Mouse (Mus musculus) left cerebral cortex, postnatal 10 days (tissue): ENCODE measurements around the gene Ttll5. TPM values are rescaled to one million over a fixed set of nuclear protein-coding genes. Genes with fewer than 3 reads are reported as not detected.

ENCODE experiments used
- DNase-seq, 2 experiments: peaks; one replicate each; pipeline ENCODE4 v3.0.0; 2021 to 2022; ENCODE audit warnings: low spot score in 2 of 2, mixed read lengths in 1 of 2; ENCODE audit errors: extremely low spot score in 1 of 2
- intact Hi-C: fragments of 180-260 bp; cut with DNase I; formaldehyde crosslinking; loops from one replicate; pipeline ENCODE4 v1.15.1; 2025
- total RNA-seq, 2 experiments: library from RNA; stranded (reverse); gene quantifications; 2 replicates each; pipeline ENCODE4 v1.2.3; 2021

Ttll5 gene
- total RNA-seq, 2 experiments from 2014 or later, result 29.7 to 38.6 TPM

DNA sequence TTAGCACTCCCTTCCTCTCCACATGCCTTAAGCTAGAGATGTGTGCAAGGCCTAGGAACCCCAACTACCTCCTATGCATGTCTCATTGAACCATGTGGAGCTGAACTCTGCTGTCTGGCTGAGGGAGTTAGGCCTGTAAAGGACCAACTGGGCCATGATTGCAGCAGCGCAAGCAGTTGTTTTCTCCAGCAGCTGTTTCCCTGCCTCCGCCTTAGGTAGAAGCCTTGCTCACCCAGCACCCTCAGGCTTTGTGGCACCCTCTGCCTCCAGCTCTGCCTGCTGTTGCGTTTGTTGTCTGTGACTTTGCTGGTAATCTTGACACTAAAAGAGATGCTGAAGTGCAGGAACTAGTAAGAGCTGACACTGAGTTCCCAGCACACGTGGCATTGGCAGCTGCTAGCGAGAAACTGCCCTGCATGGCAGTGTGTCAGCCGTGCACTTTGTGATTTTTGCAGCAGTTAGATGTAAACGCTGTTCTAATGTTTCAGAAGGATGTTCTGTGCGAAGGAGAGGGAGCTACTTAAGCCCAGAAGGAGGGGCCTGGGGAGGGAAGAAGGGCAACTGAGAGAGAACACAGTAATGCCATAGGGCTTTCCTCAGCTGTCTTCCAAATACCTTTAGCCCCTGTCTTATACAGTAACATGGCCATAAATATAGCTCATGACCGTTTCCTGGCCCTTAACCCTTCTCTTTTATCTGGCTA, 198.0 kb downstream of the Ttll5 start:
- intact Hi-C loops, result loop anchor here (5.0 kb wide), 1 partner anchor 55 kb away; the partner anchor contains the start of gene Tgfb3
- no peak for DNase-seq

DNA sequence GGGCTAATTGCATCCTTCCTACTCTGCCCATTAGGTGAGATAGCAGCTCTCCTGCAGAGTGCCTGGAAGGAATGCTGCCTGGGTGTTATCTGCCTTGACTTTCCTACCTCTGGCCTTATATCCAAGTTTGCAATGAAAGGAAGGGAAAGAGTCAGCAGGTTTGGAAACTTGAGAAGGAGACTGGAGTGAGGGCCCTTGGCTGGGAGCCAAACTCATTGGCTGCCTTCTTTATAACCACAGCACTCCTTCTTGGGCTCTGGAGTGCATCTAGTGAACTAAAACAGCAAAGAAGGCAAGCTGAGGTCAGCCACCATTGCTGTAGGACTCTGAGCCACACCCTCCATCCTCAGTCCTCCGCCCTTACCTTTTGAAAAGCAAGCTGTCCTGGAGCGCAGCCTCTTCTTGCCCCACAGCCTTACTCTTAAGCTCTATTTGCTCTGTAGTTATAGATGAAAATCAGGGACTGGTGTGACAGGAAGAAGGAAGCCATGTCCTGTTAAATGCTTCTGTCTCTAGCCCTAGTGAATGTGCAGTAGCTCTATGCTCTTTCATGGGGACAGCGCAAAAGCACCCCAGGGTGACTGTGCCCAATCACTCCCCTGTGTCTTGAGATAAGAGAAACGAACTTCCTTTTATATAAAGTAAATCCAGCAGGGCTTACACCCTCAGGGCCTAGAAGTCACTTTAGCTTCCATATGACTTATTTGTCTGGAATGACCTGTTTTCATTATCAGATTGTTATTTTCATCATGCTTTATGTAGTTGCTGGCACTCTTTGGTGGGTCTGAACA, 198.8 kb downstream of the Ttll5 start:
- intact Hi-C loops, result loop anchor here (5.0 kb wide), 1 partner anchor 54 kb away; the partner anchor contains the start of gene Tgfb3
- peak in 1 of 2 experiments; percentile 51 for DNase-seq

DNA sequence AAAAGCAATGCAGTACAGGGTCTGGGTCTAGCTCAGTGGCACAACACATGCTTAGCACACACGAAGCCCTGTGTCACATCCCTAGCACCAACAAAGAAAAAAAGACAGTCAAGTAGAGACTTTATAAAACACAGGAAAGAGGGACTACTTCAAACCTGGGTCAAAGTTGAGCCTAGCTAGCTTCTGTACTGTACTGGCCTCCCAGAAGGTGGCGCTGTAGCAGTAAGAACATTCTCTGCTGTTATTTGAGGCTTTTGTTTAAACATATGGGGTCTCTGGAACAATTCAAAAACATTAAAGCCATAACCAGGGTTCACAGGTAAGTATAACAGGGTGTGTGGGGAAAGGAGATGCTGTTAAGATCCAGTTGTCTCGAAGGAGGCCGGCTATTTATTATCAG, 200.0 kb downstream of the Ttll5 start:
- peak in 1 of 2 experiments; percentile 47 for DNase-seq
- intact Hi-C loops, result loop anchor here (5.0 kb wide), 1 partner anchor 53 kb away; the partner anchor contains the start of gene Tgfb3

DNA sequence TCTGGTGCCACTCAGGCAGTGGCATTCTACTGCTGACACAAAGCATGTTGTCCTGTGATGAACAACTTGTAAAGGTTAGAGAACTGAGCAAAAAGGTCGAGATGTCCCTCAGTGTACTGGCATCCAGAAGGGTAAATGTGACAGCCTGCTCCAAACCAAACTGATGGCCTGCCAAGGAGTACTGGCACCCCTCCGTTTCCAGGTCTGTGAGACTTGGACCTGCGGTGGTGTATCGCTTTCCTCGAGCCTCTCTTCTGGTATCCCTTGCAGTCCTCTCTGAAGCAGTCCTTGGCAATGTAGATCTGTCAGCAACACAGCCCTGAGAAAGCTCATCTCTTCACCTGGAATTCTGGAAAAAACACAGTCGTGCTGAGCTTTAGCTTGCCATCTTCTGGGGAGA, 201.0 kb downstream of the Ttll5 start:
- DNase-seq, result no peak
- intact Hi-C loops, result no loop called here

DNA sequence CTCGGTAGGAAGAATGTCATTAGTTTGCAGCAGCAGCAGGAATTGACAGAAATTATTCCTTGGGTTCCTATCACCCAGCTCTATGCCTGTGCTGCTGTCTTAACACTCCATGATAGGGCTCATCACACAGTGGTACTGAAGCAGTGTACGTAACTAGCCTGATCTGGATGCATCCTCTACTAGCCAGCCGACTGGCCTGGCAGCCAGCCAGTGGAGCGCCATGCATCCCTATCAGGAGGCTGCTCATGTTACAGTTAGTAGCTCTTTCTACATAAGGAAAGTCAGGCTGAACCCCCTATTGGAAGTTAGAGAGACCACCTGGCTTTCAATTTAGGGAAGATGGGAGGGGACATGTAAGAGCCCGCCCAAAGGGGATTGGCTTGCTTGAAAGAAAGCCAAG, 202.5 kb downstream of the Ttll5 start:
- intact Hi-C loops, result no loop called here
- DNase-seq, result peak in 1 of 2 experiments; percentile 38

DNA sequence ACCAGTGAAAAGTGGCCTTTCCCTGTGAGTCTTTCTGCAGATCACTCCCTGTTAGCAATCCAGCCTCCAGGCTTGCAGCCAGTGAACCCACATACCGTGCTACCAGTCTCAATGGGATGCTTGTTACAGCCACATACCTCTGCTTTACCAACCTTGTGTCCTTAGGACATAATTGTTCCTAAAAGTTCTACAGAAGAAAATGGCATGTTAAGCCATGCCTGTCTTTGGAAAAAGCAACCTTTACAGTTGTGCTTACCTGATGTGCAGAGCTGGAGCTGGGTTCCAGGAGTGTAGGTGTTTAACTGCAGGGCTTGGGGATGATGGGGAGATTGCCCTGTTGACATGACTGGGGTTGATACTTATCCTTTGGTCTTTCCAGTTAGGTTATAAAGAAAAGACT, 203.3 kb downstream of the Ttll5 start:
- no peak for DNase-seq
- intact Hi-C loops, result no loop called here

DNA sequence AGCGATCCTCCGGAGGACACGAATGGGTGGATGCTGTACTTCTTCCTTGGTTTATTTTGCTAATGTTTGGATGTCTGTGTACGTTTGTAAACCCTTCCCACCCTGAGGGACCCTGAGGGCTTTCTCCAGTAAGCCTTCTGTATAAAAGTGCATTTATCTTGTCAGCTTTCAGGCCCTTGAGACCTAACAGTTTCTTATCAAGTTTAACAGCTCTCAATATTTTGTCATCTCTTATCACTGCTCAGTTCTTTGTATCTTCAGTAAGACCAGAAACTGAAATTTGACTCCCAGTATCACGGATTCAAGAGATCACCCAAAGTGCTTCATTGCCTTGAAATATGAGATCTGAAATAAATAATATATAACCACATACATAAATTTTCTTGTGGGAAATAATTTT, 206.5 kb downstream of the Ttll5 start:
- DNase-seq, result no peak
- intact Hi-C loops, result no loop called here

DNA sequence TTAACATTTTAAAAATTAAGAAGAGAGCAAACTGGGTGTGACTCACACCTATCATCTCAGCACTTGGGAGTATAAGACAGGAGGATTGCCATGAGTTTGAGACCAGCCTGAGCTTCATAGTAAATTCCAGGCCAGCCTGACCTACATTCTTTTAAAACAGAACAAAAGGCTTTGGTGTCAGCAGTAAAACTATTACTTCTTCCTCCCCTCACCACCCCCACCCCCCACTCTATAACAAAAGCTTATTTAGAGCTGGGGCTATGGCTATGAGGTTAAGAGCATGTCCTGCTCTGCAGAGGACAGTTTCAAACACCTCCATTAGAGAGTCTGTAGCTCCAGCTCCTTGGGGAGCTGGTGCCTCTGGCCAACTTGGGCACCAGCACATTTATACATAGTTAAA, 211.1 kb downstream of the Ttll5 start:
- no peak for DNase-seq
- intact Hi-C loops, result no loop called here

DNA sequence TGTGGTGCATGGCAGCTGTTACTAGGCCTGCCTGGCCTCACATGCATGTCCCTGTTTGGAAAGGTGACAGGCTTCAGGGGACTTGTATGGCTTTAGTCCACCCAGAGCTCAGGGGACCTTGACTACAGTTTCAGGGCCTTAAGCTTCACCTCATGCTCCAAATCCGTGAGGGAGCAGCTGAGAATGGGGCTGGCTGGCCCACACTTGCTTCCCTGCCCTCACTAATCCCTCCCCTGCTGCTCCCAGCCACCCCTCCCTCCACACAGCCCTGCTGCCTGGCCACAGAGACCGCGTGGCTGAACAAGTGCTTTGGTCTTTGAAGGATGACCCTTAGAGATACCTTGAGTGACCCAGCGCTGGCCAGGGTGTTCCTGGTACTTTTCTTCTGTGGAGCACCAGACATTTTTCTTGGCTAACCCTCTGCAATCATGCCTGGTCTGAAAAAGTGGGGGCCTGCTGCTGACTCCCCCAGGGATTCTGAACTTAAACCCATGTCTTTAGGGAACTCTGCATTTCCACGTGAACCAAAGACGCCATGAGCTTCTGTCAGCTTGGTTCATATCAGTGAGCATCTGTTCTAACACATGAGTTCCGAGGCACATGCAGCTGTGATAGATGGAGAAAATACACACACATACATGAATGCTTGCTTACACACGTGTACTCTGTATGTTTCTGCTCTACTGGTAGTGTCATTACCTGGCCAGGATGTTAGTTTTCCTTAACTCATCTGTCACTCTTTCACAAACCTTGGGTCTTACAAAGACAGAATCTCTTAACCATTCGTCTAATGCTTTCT, 212.1 kb downstream of the Ttll5 start:
- intact Hi-C loops, result no loop called here

DNA sequence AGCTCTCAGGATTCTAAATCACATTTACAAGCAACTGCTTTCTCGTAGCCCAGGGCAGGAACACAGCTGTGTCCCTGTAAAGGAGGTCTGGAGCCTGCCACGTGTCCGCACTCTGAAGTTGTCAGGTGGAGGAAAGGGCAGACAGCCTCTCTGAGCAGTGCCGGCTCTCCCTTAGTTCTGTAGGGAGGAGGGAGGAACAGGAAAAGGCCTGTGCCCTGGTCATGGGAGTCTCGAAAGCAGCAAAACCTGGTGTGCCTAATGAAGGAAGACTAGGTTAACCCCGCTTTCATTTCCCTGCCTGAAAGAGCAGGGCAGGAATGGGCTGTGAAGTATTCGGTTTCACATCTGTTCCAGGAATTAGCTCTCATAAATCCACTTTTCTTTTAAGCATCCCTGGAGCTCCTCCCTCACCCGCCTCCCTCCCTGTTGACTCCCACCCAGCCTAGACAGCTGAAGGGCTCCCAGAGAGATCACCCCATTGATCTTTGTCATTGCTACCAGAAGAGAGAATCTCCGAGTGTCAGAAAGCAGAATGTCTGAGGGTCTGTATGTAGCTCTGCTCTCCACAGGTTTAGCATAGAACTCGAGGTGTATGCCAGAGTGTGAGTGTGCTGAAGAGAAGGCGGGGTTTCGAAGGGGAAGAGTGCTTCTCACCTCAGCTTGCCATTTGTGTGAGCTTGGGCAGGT, 212.9 kb downstream of the Ttll5 start:
- intact Hi-C loops, result no loop called here
- no peak for DNase-seq

More for the DNA sequence above, 212.1 kb downstream of the Ttll5 start:
- no peak for DNase-seq

DNA sequence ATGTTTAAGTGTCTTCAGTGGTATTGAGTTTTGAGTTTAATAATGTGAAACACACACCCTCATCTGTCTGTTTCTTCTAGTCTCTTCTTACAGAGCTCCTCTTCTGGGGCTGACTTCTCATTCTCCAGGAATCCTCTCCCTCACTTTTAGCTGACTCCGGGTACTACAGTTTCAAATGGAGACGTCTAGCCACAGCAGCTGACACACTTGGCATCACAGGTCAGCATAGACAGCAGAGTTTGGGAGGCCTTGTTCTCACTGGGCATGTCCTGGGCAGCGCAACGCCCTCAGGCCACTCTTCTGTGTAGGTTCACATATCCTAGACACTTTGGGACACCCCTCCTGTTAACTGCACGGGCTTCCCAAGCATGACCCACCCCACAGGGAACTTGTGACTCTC, 214.6 kb downstream of the Ttll5 start:
- intact Hi-C loops, result no loop called here
- DNase-seq, result no peak

DNA sequence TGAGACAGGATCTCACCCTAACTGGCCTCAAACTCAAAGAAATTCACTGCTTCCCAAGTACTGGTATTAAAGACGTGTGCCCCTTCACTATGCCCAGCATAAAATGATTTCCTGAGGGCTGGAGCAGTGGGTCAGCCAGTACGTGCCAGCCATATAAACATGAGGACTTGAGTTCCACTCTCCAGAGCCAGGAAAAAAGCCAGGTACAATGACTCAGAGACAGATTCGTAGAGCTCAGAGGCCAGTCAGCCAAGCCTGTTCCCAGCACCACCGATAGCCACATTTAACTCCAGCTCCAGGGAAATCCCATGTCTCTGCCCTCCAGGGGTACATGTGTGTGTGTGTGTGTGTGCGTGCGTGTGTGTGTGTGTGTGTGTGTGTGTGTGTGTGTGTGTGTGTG, 215.3 kb downstream of the Ttll5 start:
- DNase-seq, result no peak
- intact Hi-C loops, result no loop called here

DNA sequence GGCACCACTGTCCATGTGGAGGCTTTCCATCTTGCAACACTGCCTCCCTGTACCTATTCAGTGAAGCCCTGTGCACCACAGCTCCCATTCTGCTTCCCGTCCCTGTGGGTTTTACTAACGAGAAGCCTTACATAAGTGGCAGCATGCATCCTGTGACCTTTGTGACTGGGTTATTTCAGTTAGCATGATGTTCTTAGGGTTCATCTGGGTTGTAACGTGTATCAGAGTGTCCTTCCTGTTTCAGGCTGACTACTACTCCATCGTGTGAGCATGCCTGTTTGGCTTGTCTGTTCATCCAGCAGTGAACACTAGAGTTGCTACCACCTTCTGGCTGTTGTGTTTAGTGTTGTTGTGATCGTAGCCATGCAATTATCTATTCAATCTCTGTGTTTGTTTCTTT, 221.7 kb downstream of the Ttll5 start:
- DNase-seq, result no peak
- intact Hi-C loops, result no loop called here

DNA sequence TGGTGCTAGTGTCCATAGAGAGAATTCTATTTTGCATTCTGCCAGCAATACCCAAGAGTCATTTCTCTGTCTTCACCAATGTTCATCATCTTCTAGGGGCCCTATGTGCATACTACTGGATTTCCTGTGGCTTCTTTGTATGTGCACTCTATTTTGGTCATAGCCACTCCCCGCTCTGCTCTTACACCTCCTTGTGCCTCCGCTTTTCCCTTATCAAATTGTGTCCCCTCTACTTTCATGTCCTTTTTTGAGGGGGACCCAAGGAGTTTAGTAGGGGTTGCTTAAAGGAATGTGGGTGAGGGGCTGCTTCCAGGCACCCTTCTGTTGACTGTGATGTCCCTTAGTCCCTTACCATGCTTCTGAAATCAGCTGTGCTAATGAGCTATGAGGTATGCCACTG, 222.3 kb downstream of the Ttll5 start:
- DNase-seq, result no peak
- intact Hi-C loops, result no loop called here

DNA sequence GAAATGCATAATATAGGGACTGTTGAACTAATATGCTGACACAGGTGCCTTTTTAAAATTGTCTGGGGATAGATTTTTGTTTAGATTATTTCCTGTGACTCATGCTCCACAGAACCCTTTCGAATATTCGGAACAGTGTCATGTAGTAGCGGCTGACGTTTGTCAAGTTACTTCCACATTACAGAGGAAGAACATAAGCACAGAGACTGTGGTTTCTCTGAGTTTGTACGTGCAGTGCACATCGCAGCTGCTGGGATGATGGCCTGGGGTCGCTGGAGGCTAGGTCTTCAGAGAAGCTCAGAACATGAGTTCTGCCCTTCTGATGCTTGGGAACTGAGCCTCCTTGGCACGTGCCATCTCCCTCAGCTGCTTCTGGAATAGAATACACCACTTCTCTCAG, 222.9 kb downstream of the Ttll5 start:
- intact Hi-C loops, result no loop called here
- no peak for DNase-seq

DNA sequence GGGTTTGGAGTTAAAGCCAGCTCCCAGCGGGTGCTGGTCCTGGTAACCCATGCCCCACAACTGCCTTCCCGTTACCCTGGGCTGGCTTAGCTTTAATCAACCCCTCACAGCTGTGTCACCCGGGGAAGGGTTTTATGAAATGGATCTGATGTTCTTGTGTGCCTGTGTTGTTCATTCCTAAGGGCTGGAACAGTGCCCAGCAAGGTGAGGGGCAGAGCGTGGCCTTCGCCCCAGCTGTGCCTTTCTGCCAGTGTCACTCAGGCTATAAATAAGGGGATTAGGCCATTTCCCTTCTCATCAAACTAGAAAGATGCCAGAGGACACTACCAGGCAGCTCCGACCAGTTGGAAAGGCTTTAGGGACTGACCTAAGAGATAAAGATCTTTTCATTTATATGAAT, 225.4 kb downstream of the Ttll5 start:
- intact Hi-C loops, result no loop called here

DNA sequence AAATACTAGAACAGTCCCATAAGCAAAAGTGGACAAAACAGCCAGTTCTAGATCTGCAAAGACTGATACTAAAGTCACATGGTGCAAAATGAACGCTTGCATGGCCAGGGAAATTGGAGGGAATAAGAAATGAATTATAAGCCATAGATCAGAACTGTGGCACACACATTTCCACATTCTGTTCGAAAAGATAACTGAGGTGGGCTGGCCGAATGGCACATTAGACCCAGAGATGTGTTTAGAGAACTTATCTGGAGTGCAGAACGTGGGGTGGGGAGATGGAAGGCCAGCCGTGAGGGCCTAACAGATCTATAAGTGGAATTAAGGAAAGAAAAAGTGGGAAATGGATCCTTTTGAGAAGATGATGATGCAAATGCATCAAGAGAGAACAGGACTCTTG, 227.0 kb downstream of the Ttll5 start:
- intact Hi-C loops, result no loop called here
- no peak for DNase-seq

More for the DNA sequence above, 225.4 kb downstream of the Ttll5 start:
- DNase-seq, result no peak

DNA sequence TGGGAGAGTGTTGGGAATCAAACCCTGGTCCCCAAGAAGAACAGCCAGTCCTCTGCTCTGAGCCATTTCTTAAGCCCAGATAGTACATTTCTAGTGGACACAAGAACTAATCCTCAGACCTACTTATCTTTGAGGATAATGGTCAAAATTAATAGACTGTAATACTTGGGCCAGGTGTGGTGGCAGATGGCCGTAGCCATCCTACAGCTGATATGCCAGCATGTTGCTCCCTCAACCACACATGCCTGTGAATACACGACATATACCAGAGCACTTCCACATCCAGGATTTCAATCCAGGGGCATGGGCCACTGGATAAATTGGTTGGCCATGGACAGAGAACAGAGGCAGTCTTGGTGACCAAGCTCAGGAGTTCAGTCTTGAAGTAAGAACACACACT, 230.8 kb downstream of the Ttll5 start:
- no peak for DNase-seq
- intact Hi-C loops, result no loop called here

DNA sequence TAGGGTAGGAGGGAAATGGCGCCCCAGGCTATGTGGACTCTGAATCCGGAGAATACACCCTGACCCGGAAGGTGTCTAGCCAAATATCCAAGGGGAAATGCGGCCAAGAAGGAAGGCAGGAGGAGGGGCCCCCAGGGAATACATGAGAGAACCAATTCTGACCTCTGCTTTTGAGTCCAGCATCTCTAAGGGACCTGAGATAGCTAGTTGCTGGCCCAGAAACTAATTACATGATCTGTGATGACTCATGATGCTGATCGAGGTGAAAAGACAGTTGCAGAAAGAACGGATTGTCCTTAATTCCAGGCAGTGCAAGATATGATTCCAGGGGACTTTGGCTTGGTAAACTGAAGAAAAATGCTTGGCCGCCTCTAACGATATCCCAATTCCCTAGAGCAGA, 232.5 kb downstream of the Ttll5 start:
- no peak for DNase-seq

More for the DNA sequence above, 232.5 kb downstream of the Ttll5 start:
- intact Hi-C loops, result no loop called here
